Mouse (Mus musculus): ENCODE results near the gene Sertad4.

DNA sequence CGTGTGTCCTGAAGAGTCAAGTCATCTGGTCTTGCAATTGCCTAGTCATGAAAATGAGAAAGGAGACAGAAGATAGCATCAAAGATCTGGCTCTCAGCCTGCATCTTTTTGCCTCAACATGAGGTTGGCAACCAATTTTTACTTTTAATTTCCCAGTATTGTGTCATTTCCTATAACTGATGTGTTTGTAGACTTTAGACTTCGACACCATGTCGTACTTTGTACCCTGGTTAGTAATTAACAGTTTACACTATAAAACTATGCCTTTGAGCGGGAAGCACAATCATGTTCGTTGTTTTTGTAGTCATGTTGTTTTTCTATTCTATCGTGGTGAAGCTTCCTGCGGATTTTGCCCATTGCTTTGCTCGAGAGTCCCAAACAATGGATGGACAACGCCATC, 42.8 kb downstream of the Sertad4 start:
- TF ChIP-seq POLR2A (IDR thresholded peaks at IDR 0.05; ENCODE audit: low read depth, low read length) (no peak), CTCF (IDR thresholded peaks at IDR 0.05; ENCODE audit: extremely low read depth, insufficient read depth, insufficient read length, insufficient replicate concordance) (no peak)
